Mouse (Mus musculus) midbrain, embryonic 11.5 days (tissue): ENCODE measurements around the gene Myo9a. TPM values are rescaled to one million over a fixed set of nuclear protein-coding genes. Genes with fewer than 3 reads are reported as not detected.
A peak's percentile ranks its signal among the peaks of the same experiment; 100 is the strongest.
"Not testable (repeated sequence)": the region's sequence is repeated elsewhere in the genome, so short reads cannot be mapped to it uniquely, and the experiment has no call there.

ENCODE experiments used
- ATAC-seq: fragments of 200-750 bp; cut with Nextera tagmentation; 2 replicates; pipeline ENCODE4 v1.8.0; 2017; ENCODE audit warnings: moderate TSS enrichment, moderate library complexity; ENCODE audit not compliant: low FRiP score
- DNase-seq: peaks from one replicate; pipeline ENCODE4 v3.0.0; 2015; ENCODE audit warnings: low spot score; ENCODE audit errors: missing footprints
- H3K27ac ChIP-seq: fragments of 300-500 bp; sonication (generic); 2 replicates; pipeline ENCODE4 v1.5.1; 2014; ENCODE audit warnings: low read depth, low read length
- H3K27me3 ChIP-seq: fragments of 300-500 bp; sonication (generic); 2 replicates; pipeline ENCODE4 v1.6.1; 2014; ENCODE audit warnings: mild to moderate bottlenecking, low read length, moderate library complexity, mixed read lengths; ENCODE audit not compliant: control insufficient read depth, insufficient read depth
- H3K36me3 ChIP-seq: fragments of 300-500 bp; sonication (generic); 2 replicates; pipeline ENCODE4 v1.6.1; 2014; ENCODE audit warnings: mild to moderate bottlenecking, low read length, moderate library complexity, mixed read lengths; ENCODE audit not compliant: control insufficient read depth, insufficient read depth
- H3K4me1 ChIP-seq: fragments of 300-500 bp; sonication (generic); 2 replicates; pipeline ENCODE4 v1.6.1; 2014; ENCODE audit warnings: low read length; ENCODE audit not compliant: control insufficient read depth, insufficient read depth
- H3K4me2 ChIP-seq: fragments of 300-500 bp; sonication (generic); 2 replicates; pipeline ENCODE4 v1.6.1; 2014; ENCODE audit warnings: mild to moderate bottlenecking, moderate library complexity
- H3K4me3 ChIP-seq: fragments of 300-500 bp; sonication (generic); 2 replicates; pipeline ENCODE4 v1.5.1; 2014; ENCODE audit warnings: low read depth, low read length
- H3K9ac ChIP-seq: fragments of 300-500 bp; sonication (generic); 2 replicates; pipeline ENCODE4 v1.6.1; 2014; ENCODE audit warnings: low read length
- H3K9me3 ChIP-seq: fragments of 300-500 bp; sonication (generic); 2 replicates; pipeline ENCODE4 v1.6.1; 2016; ENCODE audit warnings: low read length; ENCODE audit not compliant: control insufficient read depth
- WGBS: fragments of 180-500 bp; shearing (Covaris S2); extraction: QIAGEN DNeasy Blood & Tissue Kit; methylation state at CpG from one replicate; pipeline ENCODE4 v1.1.7; 2014; 5-methylcytosine and 5-hydroxymethylcytosine counted together
- polyA plus RNA-seq: library from polyadenylated mRNA; unstranded; fragments of >200 nt; fragmentation: Nextera tagmentation; extraction: Ambion mirVana; gene quantifications from 2 replicates; pipeline ENCODE4 v1.2.1, GENCODE M21; 2014

Gene Myo9a
- polyA plus RNA-seq, 1 experiment from 2014 or later = 20.0 TPM

DNA sequence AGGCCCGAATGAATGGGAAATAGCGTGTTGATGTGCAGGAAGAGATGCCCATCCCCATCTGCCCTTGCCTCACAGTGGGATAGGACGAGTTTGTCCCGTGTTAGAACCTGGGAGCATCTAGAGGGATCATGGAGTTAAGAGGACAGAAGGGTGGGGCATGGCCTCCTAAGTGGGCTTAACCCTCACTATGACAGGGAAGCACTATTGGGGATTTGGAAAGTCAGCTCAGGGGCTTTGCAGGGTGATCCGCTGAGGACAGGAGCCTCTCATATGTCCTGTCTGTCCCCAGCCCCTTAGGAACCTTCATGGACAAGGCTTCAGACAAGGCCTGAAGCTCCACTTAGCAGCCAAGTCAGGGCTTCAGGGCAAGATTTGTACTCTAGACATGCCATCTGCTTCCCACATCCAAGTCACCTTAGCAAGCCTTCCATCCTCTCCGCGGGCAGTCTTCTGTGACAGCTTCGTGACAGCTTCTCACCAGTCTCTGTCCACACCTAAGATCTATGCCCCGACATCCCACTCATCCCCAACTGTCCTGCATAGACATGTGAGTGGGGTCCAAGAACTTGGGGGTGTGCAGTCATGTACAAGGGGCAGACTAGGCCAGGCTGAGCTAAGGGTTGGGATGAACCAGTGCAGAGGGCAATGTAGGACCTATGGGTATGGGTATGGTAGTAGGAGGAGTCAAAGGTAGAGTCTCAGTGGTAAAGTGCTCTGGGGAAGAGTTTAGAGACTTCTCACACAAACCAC, 200.5 kb downstream of the Myo9a start:
- H3K9me3 ChIP-seq = no peaks in the 10 kb centered on the region
- 90% methylated on average over 9 of the region's 9 CpGs for WGBS
- H3K27ac ChIP-seq = no peak overlapping the region

DNA sequence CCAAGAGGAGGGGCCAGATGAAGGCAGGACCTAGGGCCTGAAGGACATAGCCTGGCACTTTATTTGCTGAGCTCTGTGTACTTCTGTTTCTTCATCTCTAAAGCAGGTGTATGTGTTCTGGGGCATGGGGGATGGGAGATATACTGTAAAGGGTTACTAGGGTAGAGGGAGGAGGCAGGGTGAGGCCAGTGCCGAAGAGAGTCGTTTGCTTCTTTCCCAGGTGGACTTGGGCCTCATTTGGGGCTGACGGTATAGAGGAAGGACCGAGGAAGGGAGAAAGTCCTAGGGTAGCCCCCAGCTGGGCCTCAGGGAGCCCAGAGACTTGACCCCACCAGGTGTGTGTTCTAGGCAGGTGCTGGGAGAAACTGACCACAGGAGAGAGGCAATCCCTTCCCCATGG, 201.2 kb downstream of the Myo9a start:
- DNase-seq (no peak), ATAC-seq (no peak)
- Histone ChIP-seq H3K4me3 (no peak overlapping the region), H3K27me3 (no peaks in the 10 kb centered on the region), H3K36me3 (no peaks in the 10 kb centered on the region), H3K27ac (no peak overlapping the region), H3K9me3 (no peaks in the 10 kb centered on the region), H3K9ac (no peak overlapping the region), H3K4me1 (no peaks in the 10 kb centered on the region), H3K4me2 (no peak overlapping the region)
- 83% methylated on average over 4 of the region's 4 CpGs for WGBS

More for the DNA sequence above, 200.5 kb downstream of the Myo9a start:
- ATAC-seq (no peak), DNase-seq (no peak)
- no peaks in the 10 kb centered on the region for H3K4me1 ChIP-seq
- H3K36me3 ChIP-seq = no peaks in the 10 kb centered on the region
- no peak overlapping the region for H3K4me2 ChIP-seq
- no peak overlapping the region for H3K9ac ChIP-seq
- H3K27me3 ChIP-seq = no peaks in the 10 kb centered on the region
- H3K4me3 ChIP-seq = no peak overlapping the region

DNA sequence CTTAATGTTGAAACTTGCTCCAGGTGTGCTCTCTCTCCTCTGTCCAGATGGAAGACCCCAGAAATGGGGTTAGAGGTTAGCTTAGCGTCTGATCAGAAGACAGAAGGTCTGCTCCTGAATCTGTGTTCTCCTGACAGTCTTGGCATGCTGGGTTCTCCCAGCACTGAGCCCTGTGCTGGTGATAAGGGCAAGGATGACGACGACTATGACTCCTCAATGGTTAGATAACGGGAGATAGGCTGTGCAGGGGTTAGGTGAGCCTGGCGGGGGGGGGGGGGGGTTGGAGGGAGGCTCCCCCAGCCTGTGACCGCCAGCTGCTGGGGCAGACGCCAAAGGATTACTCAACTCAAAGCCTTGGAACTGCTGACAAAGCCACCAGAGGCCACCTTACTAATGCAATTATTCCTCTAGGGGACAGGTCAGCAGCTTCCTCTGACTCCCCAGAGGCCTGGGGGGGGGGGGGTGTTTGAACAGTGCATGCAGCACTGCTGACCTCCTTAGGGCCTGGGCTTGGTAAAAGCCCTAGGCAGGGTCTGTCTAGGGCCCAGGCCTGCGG, 201.9 kb downstream of the Myo9a start:
- no peaks in the 10 kb centered on the region for H3K36me3 ChIP-seq
- WGBS = 49% methylated on average over 8 of the region's 8 CpGs
- no peak overlapping the region for H3K4me2 ChIP-seq
- ATAC-seq = no peak
- no peaks in the 10 kb centered on the region for H3K4me1 ChIP-seq
- no peak overlapping the region for H3K27ac ChIP-seq
- H3K9me3 ChIP-seq = no peaks in the 10 kb centered on the region
- H3K27me3 ChIP-seq = no peaks in the 10 kb centered on the region
- no peak overlapping the region for H3K4me3 ChIP-seq
- no peak overlapping the region; the same call in 1 of the 2 replicates for H3K9ac ChIP-seq
- DNase-seq = no peak

DNA sequence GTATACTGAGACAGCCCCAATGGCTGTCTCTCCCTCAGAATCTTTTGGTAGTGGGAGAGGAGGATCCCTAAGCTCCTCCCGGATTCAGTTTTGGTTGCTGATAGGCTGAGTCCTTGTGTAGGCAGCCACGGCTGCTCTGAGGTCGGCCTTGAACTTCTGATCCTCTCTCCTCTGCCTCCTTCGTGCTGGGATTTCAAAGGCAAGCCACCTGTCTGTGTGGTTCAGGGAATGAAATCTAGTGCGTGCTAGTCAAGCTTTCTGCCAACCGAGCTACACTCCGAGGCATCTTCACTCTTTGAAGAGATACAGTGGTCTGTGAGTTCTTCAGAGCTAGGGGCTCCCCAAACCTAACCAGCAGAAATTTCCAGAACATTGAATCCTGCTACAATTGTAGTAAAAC, 202.9 kb downstream of the Myo9a start:
- Histone ChIP-seq H3K4me3 (no peak overlapping the region), H3K4me2 (no peak overlapping the region), H3K36me3 (no peaks in the 10 kb centered on the region), H3K9ac (no peak overlapping the region), H3K27me3 (no peaks in the 10 kb centered on the region), H3K4me1 (no peaks in the 10 kb centered on the region), H3K27ac (no peak overlapping the region), H3K9me3 (no peaks in the 10 kb centered on the region)
- DNase-seq = peak; percentile 75
- ATAC-seq = no peak
- WGBS = 84% methylated on average over 7 of the region's 7 CpGs

DNA sequence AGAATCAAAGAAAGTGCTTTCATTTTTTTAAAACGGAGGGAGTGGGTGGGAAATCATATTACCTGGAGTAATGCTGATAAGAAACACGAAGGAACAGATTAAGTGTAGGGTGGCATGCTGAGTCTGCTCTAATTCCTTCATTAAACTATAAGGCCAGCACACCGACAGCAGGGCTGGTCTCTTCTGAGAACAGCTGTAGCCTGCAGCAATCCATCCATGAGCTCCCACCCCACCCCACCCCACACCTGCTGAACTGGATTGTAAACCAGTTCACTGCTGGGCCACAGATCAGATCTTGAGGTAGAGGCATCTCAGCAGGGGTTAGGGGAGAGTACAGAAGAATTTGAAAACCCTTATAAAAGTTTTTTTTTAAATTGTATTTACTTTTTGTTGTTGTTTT, 204.5 kb downstream of the Myo9a start:
- 66% methylated on average over 3 of the region's 3 CpGs for WGBS

DNA sequence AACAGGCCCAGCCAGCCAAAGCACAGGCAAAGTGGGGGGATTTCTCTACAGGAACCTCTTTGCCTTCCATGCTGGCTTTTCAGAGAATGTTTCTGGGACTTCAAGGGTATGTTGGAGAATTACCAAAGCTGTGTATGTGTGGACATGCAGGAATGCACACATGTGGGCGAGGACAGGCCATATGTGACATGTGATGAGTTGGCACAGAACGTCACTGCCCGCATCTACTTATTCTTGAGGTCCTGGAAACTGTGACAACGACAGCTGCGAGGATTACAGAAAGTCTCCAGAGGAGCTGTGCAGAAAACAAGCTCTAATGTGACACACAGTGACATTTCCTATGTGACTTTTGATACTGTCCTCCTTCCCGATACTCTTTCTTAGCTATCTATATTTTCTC, 205.0 kb downstream of the Myo9a start:
- H3K4me3 ChIP-seq = no peak overlapping the region
- H3K4me1 ChIP-seq = no peaks in the 10 kb centered on the region
- H3K27ac ChIP-seq = no peak overlapping the region
- H3K36me3 ChIP-seq = no peaks in the 10 kb centered on the region
- DNase-seq = peak; percentile 41
- WGBS = 84% methylated on average over 6 of the region's 6 CpGs
- H3K4me2 ChIP-seq = no peak overlapping the region
- H3K27me3 ChIP-seq = no peaks in the 10 kb centered on the region
- no peak overlapping the region for H3K9ac ChIP-seq
- no peak for ATAC-seq
- H3K9me3 ChIP-seq = no peaks in the 10 kb centered on the region

More for the DNA sequence above, 204.5 kb downstream of the Myo9a start:
- Histone ChIP-seq H3K9me3 (no peaks in the 10 kb centered on the region), H3K9ac (no peak overlapping the region), H3K36me3 (no peaks in the 10 kb centered on the region), H3K4me1 (no peaks in the 10 kb centered on the region), H3K27me3 (no peaks in the 10 kb centered on the region), H3K4me2 (no peak overlapping the region), H3K4me3 (no peak overlapping the region), H3K27ac (no peak overlapping the region)
- ATAC-seq (no peak), DNase-seq (no peak)

DNA sequence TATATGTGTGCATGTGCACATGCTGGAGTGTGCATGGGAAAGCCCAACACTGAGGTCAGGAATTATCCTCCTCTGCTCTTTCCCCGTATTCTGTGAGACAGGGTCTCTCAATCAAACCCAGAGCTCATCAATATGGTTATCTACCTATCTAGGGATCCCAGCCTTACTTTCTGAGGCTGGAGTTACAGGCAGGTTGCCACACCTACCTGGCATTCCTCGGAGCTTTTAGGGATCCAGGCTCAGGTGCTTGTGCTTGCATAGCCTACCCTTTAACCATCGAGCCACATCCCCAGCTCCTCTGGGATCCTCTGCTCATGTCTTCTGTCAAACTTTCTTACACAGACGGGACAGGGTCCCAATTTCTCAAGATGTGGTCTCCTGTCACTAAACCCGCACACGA, 205.8 kb downstream of the Myo9a start:
- Histone ChIP-seq H3K4me3 (no peak overlapping the region), H3K27me3 (no peaks in the 10 kb centered on the region), H3K9ac (no peak overlapping the region), H3K36me3 (no peaks in the 10 kb centered on the region), H3K27ac (no peak overlapping the region), H3K4me1 (no peaks in the 10 kb centered on the region), H3K4me2 (no peak overlapping the region), H3K9me3 (no peaks in the 10 kb centered on the region)
- ATAC-seq (no peak), DNase-seq (peak; percentile 66)
- 57% methylated on average over 6 of the region's 6 CpGs for WGBS

DNA sequence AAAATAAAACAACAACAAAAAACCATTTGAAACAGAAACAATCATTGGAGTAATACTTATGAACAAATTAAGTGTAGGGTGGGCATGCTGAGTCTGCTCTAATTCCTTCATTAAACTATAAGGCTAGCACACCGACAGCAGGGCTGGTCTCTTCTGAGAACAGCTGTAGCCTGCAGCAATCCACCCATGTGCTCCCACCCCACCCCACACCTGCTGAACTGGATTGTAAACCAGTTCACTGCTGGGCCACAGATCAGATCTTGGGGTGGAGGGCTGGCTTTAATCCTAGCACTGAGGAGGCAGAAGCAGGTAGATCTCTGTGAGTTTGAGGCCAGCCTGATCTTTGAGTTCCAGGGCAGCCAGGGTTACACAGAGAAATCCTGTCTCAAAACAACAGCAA, 207.4 kb downstream of the Myo9a start:
- WGBS = 85% methylated on average over 1 of the region's 1 CpGs
- ATAC-seq, H3K27me3 ChIP-seq, H3K9ac ChIP-seq, H3K27ac ChIP-seq, H3K4me3 ChIP-seq, H3K9me3 ChIP-seq, H3K4me2 ChIP-seq, H3K36me3 ChIP-seq, H3K4me1 ChIP-seq: not testable (repeated sequence)
- peak; percentile 37 for DNase-seq

DNA sequence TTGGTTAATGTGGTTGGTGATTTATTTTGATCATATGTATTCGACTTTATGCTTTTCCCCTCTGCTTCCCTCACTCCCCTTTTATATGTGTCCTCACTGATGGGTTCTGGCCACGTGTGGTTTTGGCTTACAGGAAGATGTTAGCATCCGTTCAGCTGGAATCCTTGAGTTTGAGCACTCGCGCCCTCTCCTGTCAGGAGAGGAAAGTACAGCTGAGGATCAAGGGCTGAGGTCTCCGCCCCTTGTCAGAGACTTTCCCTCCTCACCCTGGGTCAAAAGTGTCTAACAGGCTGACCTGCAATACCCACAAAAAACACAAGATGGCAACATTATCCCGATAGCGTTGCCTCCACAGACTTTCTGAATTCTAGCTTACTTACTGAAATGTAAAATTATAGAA, 208.6 kb downstream of the Myo9a start:
- Histone ChIP-seq H3K36me3 (no peaks in the 10 kb centered on the region), H3K9me3 (no peaks in the 10 kb centered on the region), H3K4me2 (no peak overlapping the region), H3K9ac (no peak overlapping the region), H3K4me3 (no peak overlapping the region), H3K27ac (no peak overlapping the region), H3K27me3 (no peaks in the 10 kb centered on the region), H3K4me1 (no peaks in the 10 kb centered on the region)
- DNase-seq (peak; percentile 100), ATAC-seq (peak; percentile 65)
- 3% methylated on average over 8 of the region's 8 CpGs for WGBS
